Mouse (Mus musculus) layer of hippocampus, adult 18-20 months (tissue): ENCODE measurements around the gene Bend3. TPM values are rescaled to one million over a fixed set of nuclear protein-coding genes. Genes with fewer than 3 reads are reported as not detected.

Experiments
- DNase-seq, 2 experiments: peaks; one replicate each; pipeline ENCODE4 v3.0.0; 2022; ENCODE audit warnings: low spot score in 2 of 2
- total RNA-seq, 2 experiments: library from RNA; stranded (reverse); gene quantifications; 2 replicates each; pipeline ENCODE4 v1.2.3; 2021

Gene Bend3
- total RNA-seq, 2 experiments from 2014 or later = 3.4 to 4.7 TPM

- DNase-seq = peak; percentile 35 to 39
Measured at GRCm38 (mm10) chr10:43527283-43528269, 48.9 kb downstream of the Bend3 start.

- no peak for DNase-seq
Measured at GRCm38 (mm10) chr10:43534382-43534781, 55.8 kb downstream of the Bend3 start.

GRCm38 (mm10) chr10:43537652-43538051 is 59.0 kb downstream of the Bend3 start:
- no peak for DNase-seq

GRCm38 (mm10) chr10:43538831-43539230 is 60.2 kb downstream of the Bend3 start:
- no peak for DNase-seq

- DNase-seq = no peak
Measured at GRCm38 (mm10) chr10:43539746-43540310, 61.2 kb downstream of the Bend3 start.

GRCm38 (mm10) chr10:43540442-43541152 is 62.0 kb downstream of the Bend3 start, which contains the start of gene 1700021F05Rik:
1700021F05Rik (minus strand) TSS chr10:43540994.
- peak; percentile 90 to 95 for DNase-seq

- DNase-seq = no peak
Measured at GRCm38 (mm10) chr10:43541153-43541544, 62.5 kb downstream of the Bend3 start.

- no peak for DNase-seq
Measured at GRCm38 (mm10) chr10:43549411-43549810, 70.8 kb downstream of the Bend3 start.

GRCm38 (mm10) chr10:43550923-43551322 is 72.3 kb downstream of the Bend3 start:
- no peak for DNase-seq

- DNase-seq = no peak
Measured at GRCm38 (mm10) chr10:43551388-43551787, 72.8 kb downstream of the Bend3 start.

GRCm38 (mm10) chr10:43557630-43558165 is 79.1 kb downstream of the Bend3 start:
- no peak for DNase-seq

- DNase-seq = no peak
Measured at GRCm38 (mm10) chr10:43559313-43559712, 80.7 kb downstream of the Bend3 start.

- DNase-seq = no peak
Measured at GRCm38 (mm10) chr10:43560765-43561164, 82.1 kb downstream of the Bend3 start.

GRCm38 (mm10) chr10:43561311-43561710 is 82.7 kb downstream of the Bend3 start:
- no peak for DNase-seq

Other genes with a start within 250 kb of the Bend3 start
- gene Gm9803, start 45.3 kb downstream of the Bend3 start, total RNA-seq = 10 to 100 TPM; 13.9 to 16.4 TPM
- gene 1700021F05Rik, start 62.2 kb downstream of the Bend3 start, total RNA-seq = 10 to 100 TPM; 44.3 to 46.4 TPM
- 1 to 10 TPM; 6.3 to 6.8 TPM for gene Cd24a, start 99.5 kb downstream of the Bend3 start, total RNA-seq